Mouse (Mus musculus) olfactory bulb, adult 2 months (tissue): ENCODE measurements around the gene Atf7ip2.

Source experiments
- CTCF ChIP-seq: fragments of 200-500 bp; IDR thresholded peaks from 2 replicates; pipeline ENCODE4 v1.5.1; 2012; ENCODE audit warnings: low read depth, mild to moderate bottlenecking, low read length, moderate library complexity; ENCODE audit not compliant: insufficient read depth
- POLR2A ChIP-seq: fragments of 200-500 bp; IDR thresholded peaks from 2 replicates; pipeline ENCODE4 v1.6.1; 2012; ENCODE audit warnings: mild to moderate bottlenecking, low read depth, low read length, moderate library complexity; ENCODE audit not compliant: insufficient read depth

DNA sequence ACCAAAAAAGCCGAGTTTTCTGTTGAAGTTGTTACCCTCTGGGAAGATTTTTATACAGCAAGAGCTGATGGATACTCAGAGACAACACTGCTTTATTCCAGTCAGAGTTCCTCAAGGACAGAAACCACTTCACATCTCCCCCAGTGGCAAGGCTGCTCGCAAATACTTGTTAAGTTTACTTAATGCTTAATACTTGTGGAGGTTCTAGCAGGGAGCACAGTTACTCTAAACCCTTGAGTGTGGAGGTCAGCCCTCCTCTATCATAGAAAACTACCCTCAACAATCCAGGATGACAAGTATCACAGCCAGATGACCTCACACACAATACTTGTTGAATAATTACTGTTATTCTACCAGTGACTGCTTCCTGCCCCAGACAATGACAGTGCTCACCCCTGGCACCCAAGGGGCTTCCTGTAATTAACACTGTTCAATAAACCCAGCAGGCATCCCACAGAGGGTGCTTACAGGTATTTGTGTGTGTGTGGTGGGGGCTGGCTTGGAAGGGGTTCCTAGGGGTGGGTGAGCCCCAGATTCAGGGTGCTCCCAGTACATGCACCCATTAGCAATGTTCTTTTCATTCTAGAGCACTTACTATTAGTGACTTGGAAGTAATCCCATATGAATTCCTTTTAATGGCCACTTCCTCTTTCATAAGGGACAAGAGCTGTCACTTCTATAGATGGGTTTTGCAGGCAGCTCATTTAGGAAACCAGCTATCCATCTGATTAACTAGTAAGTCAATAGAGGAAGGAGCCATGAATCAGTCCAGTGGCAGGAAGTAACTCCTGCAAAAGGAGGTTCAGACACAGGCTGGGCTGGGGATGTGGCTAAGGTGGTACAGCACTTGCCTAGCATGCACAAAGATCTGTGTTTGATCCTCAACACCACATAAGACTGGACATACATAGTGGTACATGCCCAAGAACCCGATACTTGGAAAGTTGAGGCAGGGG, 108.0 kb downstream of the Atf7ip2 start:
- TF ChIP-seq CTCF = no peak
- no peak for TF ChIP-seq POLR2A
